Mouse (Mus musculus): ENCODE data around the gene Slc38a11.

DNA sequence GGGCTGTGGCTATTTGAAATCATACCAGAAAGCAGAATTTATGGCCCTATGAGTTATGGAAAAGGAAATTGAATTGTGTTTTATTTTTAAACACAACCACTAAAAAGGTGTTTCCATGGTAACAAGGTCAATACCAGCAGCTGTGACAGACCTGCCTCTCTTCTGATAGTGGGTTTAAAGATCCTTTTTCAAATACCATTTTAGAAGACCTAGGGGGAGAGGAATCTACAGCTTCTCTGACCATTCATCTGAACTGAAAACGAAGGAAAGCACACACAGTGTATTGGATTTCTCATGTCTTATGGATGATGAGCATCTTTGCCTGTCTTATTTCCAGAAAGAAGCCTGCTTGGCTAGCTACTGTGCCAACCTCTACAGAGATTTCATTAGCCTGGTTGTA is 16.9 kb downstream of the Slc38a11 start:
- TF ChIP-seq POLR2A (IDR thresholded peaks at IDR 0.05; ENCODE audit: insufficient read depth, low read length) (no peak), CTCF (IDR thresholded peaks at IDR 0.05; ENCODE audit: low read depth, low read length) (no peak), EP300 (IDR thresholded peaks at IDR 0.05; ENCODE audit: insufficient read depth, low read depth, low read length) (no peak)

Measured in ES-Bruce4 (cell line).